Mouse (Mus musculus): Measurements from ENCODE around the gene Ncoa5.

GRCm38 (mm10) chr2:164952448-164952847 is 82.2 kb downstream of the Ncoa5 start:
- no peak for TF ChIP-seq POLR2A (IDR thresholded peaks at IDR 0.05; ENCODE audit: low read depth, low read length)
- TF ChIP-seq CTCF (conservative IDR thresholded peaks at IDR 0.05; ENCODE audit: insufficient read depth, insufficient read length, low read depth, low read length) = 0 out of 2 replicates have a peak, but pooled peaks have one; percentile 23
